Mouse (Mus musculus): ENCODE measurements at regions not wholly inside any gene's neighbourhood (a gene's known extent, or its start where the extent isn't known, plus 50 kb on each side); places are given as distances from the start of the nearest gene placed in this dataset.

GRCm38 (mm10) chr5:47261658-47262411 is 721.1 kb upstream of the Slit2 start:
- TF ChIP-seq CTCF (IDR thresholded peaks at IDR 0.05; ENCODE audit: low read depth, low read length), result no peak
- TF ChIP-seq POLR2A (IDR thresholded peaks at IDR 0.05; ENCODE audit: borderline replicate concordance, low read depth, low read length), result no peak
- Histone ChIP-seq H3K4me1 (ENCODE audit: control insufficient read depth, insufficient read depth, low read length) (no peaks in the 10 kb centered on the region), H3K4me3 (ENCODE audit: insufficient read depth, low read length) (no peak overlapping the region), H3K27ac (ENCODE audit: insufficient read depth, low read depth, low read length) (no peak overlapping the region)

- H3K27ac ChIP-seq (ENCODE audit: insufficient read depth, low read depth, low read length), result no peak overlapping the region
Measured at GRCm38 (mm10) chr5:47272642-47273041, 710.3 kb upstream of the Slit2 start.

GRCm38 (mm10) chr5:47273389-47274255 is 709.3 kb upstream of the Slit2 start:
- Histone ChIP-seq H3K4me3 (ENCODE audit: insufficient read depth, low read length) (no peak overlapping the region), H3K27ac (ENCODE audit: insufficient read depth, low read depth, low read length) (no peak overlapping the region), H3K4me1 (ENCODE audit: control insufficient read depth, insufficient read depth, low read length) (no peaks in the 10 kb centered on the region)
- TF ChIP-seq CTCF (IDR thresholded peaks at IDR 0.05; ENCODE audit: low read depth, low read length), result no peak
- TF ChIP-seq POLR2A (IDR thresholded peaks at IDR 0.05; ENCODE audit: borderline replicate concordance, low read depth, low read length), result no peak

More at GRCm38 (mm10) chr5:47272642-47273041, 710.3 kb upstream of the Slit2 start:
- Histone ChIP-seq H3K4me3 (ENCODE audit: insufficient read depth, low read length) (no peak overlapping the region), H3K4me1 (ENCODE audit: control insufficient read depth, insufficient read depth, low read length) (no peaks in the 10 kb centered on the region)
- TF ChIP-seq CTCF (IDR thresholded peaks at IDR 0.05; ENCODE audit: low read depth, low read length) (no peak), POLR2A (IDR thresholded peaks at IDR 0.05; ENCODE audit: borderline replicate concordance, low read depth, low read length) (no peak)

GRCm38 (mm10) chr5:47274256-47274638 is 708.7 kb upstream of the Slit2 start:
- TF ChIP-seq POLR2A (IDR thresholded peaks at IDR 0.05; ENCODE audit: borderline replicate concordance, low read depth, low read length) (no peak), CTCF (IDR thresholded peaks at IDR 0.05; ENCODE audit: low read depth, low read length) (no peak)
- Histone ChIP-seq H3K27ac (ENCODE audit: insufficient read depth, low read depth, low read length) (no peak overlapping the region), H3K4me1 (ENCODE audit: control insufficient read depth, insufficient read depth, low read length) (no peaks in the 10 kb centered on the region), H3K4me3 (ENCODE audit: insufficient read depth, low read length) (no peak overlapping the region)

GRCm38 (mm10) chr5:47276231-47277195 is 706.4 kb upstream of the Slit2 start:
- TF ChIP-seq POLR2A (IDR thresholded peaks at IDR 0.05; ENCODE audit: borderline replicate concordance, low read depth, low read length), result no peak
- no peak for TF ChIP-seq CTCF (IDR thresholded peaks at IDR 0.05; ENCODE audit: low read depth, low read length)
- H3K4me3 ChIP-seq (ENCODE audit: insufficient read depth, low read length), result no peak overlapping the region
- no peaks in the 10 kb centered on the region for H3K4me1 ChIP-seq (ENCODE audit: control insufficient read depth, insufficient read depth, low read length)
- H3K27ac ChIP-seq (ENCODE audit: insufficient read depth, low read depth, low read length), result no peak overlapping the region

- no peak overlapping the region for H3K27ac ChIP-seq (ENCODE audit: insufficient read depth, low read depth, low read length)
- H3K4me3 ChIP-seq (ENCODE audit: insufficient read depth, low read length), result no peak overlapping the region
- no peaks in the 10 kb centered on the region for H3K4me1 ChIP-seq (ENCODE audit: control insufficient read depth, insufficient read depth, low read length)
- TF ChIP-seq CTCF (IDR thresholded peaks at IDR 0.05; ENCODE audit: low read depth, low read length) (no peak), POLR2A (IDR thresholded peaks at IDR 0.05; ENCODE audit: borderline replicate concordance, low read depth, low read length) (no peak)
Measured at GRCm38 (mm10) chr5:47279630-47280029, 703.3 kb upstream of the Slit2 start.

GRCm38 (mm10) chr5:47299602-47300001 is 683.3 kb upstream of the Slit2 start:
- H3K27ac ChIP-seq (ENCODE audit: insufficient read depth, low read depth, low read length), result no peak overlapping the region
- no peaks in the 10 kb centered on the region for H3K4me1 ChIP-seq (ENCODE audit: control insufficient read depth, insufficient read depth, low read length)
- no peak overlapping the region for H3K4me3 ChIP-seq (ENCODE audit: insufficient read depth, low read length)
- no peak for TF ChIP-seq CTCF (IDR thresholded peaks at IDR 0.05; ENCODE audit: low read depth, low read length)
- TF ChIP-seq POLR2A (IDR thresholded peaks at IDR 0.05; ENCODE audit: borderline replicate concordance, low read depth, low read length), result no peak

GRCm38 (mm10) chr5:47317506-47317905 is 665.4 kb upstream of the Slit2 start:
- TF ChIP-seq CTCF (IDR thresholded peaks at IDR 0.05; ENCODE audit: low read depth, low read length) (no peak), POLR2A (IDR thresholded peaks at IDR 0.05; ENCODE audit: borderline replicate concordance, low read depth, low read length) (no peak)
- no peaks in the 10 kb centered on the region for H3K4me1 ChIP-seq (ENCODE audit: control insufficient read depth, insufficient read depth, low read length)

GRCm38 (mm10) chr5:47318147-47318546 is 664.8 kb upstream of the Slit2 start:
- TF ChIP-seq POLR2A (IDR thresholded peaks at IDR 0.05; ENCODE audit: borderline replicate concordance, low read depth, low read length) (no peak), CTCF (IDR thresholded peaks at IDR 0.05; ENCODE audit: low read depth, low read length) (no peak)
- H3K27ac ChIP-seq (ENCODE audit: insufficient read depth, low read depth, low read length), result no peak overlapping the region
- H3K4me3 ChIP-seq (ENCODE audit: insufficient read depth, low read length), result no peak overlapping the region
- no peaks in the 10 kb centered on the region for H3K4me1 ChIP-seq (ENCODE audit: control insufficient read depth, insufficient read depth, low read length)

More at GRCm38 (mm10) chr5:47317506-47317905, 665.4 kb upstream of the Slit2 start:
- H3K27ac ChIP-seq (ENCODE audit: insufficient read depth, low read depth, low read length), result no peak overlapping the region
- no peak overlapping the region for H3K4me3 ChIP-seq (ENCODE audit: insufficient read depth, low read length)

Measured in bone marrow macrophage, adult 2 months (primary cell).